In genomic region chr2:32439177-32439576, GRCm38 (mm10) we compare ENCODE assay signal across 14 mouse cellular contexts. TPM values are rescaled to one million over a fixed set of nuclear protein-coding genes. Genes with fewer than 3 reads are reported as not detected.
A peak's percentile ranks its signal among the peaks of the same experiment; 100 is the strongest.
DNase-seq lines count a peak whose midpoint lies in the region; ATAC-seq lines count a peak whose summit lies in the region.
"Had no signal": no experiment of that assay in that cellular context is flagged by ENCODE, and none has a peak within 500 bp of the region (broad histone marks: within the 10 kb centered on the region; RNA-seq: fewer than 3 reads in every experiment).

No protein-coding gene starts in this region.

- H3K36me3 ChIP-seq in forebrain, embryonic 10.5 days (replicated peaks) = peaks cover 9% of the 10 kb centered on the region; the same call in 1 of the 2 replicates
- H3K36me3 ChIP-seq in forebrain, embryonic 16.5 days (ENCODE audit: control insufficient read depth, insufficient read depth) = no peaks in the 10 kb centered on the region
- H3K36me3 ChIP-seq in kidney, embryonic 14.5 days (ENCODE audit: control insufficient read depth, insufficient read depth, low read length) = no peaks in the 10 kb centered on the region
- 0 out of 2 replicates have a peak, but pooled peaks cover 3% of the 10 kb centered on the region for H3K36me3 ChIP-seq in limb, embryonic 10.5 days
- H3K36me3 ChIP-seq in liver, embryonic 11.5 days (ENCODE audit: control insufficient read depth, insufficient read depth, low read length) = no peaks in the 10 kb centered on the region
- H3K36me3 ChIP-seq: neural tube, embryonic 12.5 days had no signal

- no peak overlapping the region for H3K9ac ChIP-seq in forebrain, embryonic 16.5 days (replicated peaks; ENCODE audit: low read depth, low read length)
- no peak overlapping the region for H3K9ac ChIP-seq in kidney, embryonic 14.5 days (ENCODE audit: low read depth, low read length)
- no peak overlapping the region for H3K9ac ChIP-seq in liver, embryonic 11.5 days (ENCODE audit: low read depth, low read length)
- H3K9ac ChIP-seq: liver, postnatal 0 days; neural tube, embryonic 12.5 days had no signal

- no peak for ATAC-seq in forebrain, embryonic 16.5 days
- ATAC-seq in kidney, embryonic 14.5 days (ENCODE audit: low FRiP score, low TSS enrichment) = no peak
- no peak for ATAC-seq in liver, embryonic 11.5 days (replicated peaks; ENCODE audit: low FRiP score)
- ATAC-seq: liver, postnatal 0 days had no signal

- no peak for DNase-seq in forebrain, embryonic 10.5 days (ENCODE audit: extremely low spot score, low spot score)
- no peak for DNase-seq in kidney, adult 11 months
- DNase-seq in A20 (ENCODE audit: low read depth, low spot score) = peak; percentile 77
- DNase-seq in limb, embryonic 10.5 days (ENCODE audit: low spot score) = no peak
- no peak for DNase-seq in urinary bladder, postnatal 36 days (ENCODE audit: low spot score in 2 of 2)
- no peak for DNase-seq in liver, embryonic 11.5 days (ENCODE audit: low spot score)
- DNase-seq: heart, adult 18-20 months; heart, postnatal 14 days; liver, postnatal 0 days had no signal

- H3K4me1 ChIP-seq in forebrain, embryonic 10.5 days = peaks cover 57% of the 10 kb centered on the region
- H3K4me1 ChIP-seq in forebrain, embryonic 16.5 days (replicated peaks; ENCODE audit: control insufficient read depth, insufficient read depth, low read length) = peaks cover 12% of the 10 kb centered on the region
- H3K4me1 ChIP-seq in kidney, embryonic 14.5 days (ENCODE audit: control insufficient read depth, insufficient read depth, low read length) = peaks cover 18% of the 10 kb centered on the region
- peaks cover 18% of the 10 kb centered on the region for H3K4me1 ChIP-seq in limb, embryonic 10.5 days
- peaks cover 30% of the 10 kb centered on the region for H3K4me1 ChIP-seq in liver, embryonic 11.5 days (replicated peaks; ENCODE audit: control insufficient read depth, insufficient read depth, low read length)

- peak overlapping the region; percentile 78 for H3K27ac ChIP-seq in forebrain, embryonic 10.5 days
- H3K27ac ChIP-seq in forebrain, embryonic 16.5 days (ENCODE audit: low read length) = no peak overlapping the region
- H3K27ac ChIP-seq in kidney, embryonic 14.5 days (ENCODE audit: low read depth, low read length) = peak overlapping the region; percentile 39; the same call in 1 of the 2 replicates
- 0 out of 2 replicates have a peak overlapping the region, but pooled peaks have one; percentile 10 for H3K27ac ChIP-seq in limb, embryonic 10.5 days
- H3K27ac ChIP-seq in liver, embryonic 11.5 days (ENCODE audit: low read depth, low read length) = no peak overlapping the region
- H3K27ac ChIP-seq: neural tube, embryonic 12.5 days had no signal

- no peaks in the 10 kb centered on the region for H3K9me3 ChIP-seq in forebrain, embryonic 10.5 days
- no peaks in the 10 kb centered on the region for H3K9me3 ChIP-seq in forebrain, embryonic 16.5 days (ENCODE audit: control insufficient read depth, low read length)
- H3K9me3 ChIP-seq in kidney, embryonic 14.5 days (ENCODE audit: control insufficient read depth, low read length) = no peaks in the 10 kb centered on the region
- H3K9me3 ChIP-seq in limb, embryonic 10.5 days (replicated peaks) = no peaks in the 10 kb centered on the region
- no peaks in the 10 kb centered on the region for H3K9me3 ChIP-seq in liver, embryonic 11.5 days (ENCODE audit: control insufficient read depth, low read length)
- H3K9me3 ChIP-seq: neural tube, embryonic 12.5 days had no signal

- 32% methylated on average over 6 of the region's 6 CpGs for WGBS in forebrain, embryonic 10.5 days
- 8% methylated on average over 6 of the region's 6 CpGs for WGBS in forebrain, embryonic 16.5 days
- WGBS in kidney, embryonic 14.5 days = 15% methylated on average over 6 of the region's 6 CpGs
- 55% methylated on average over 6 of the region's 6 CpGs for WGBS in limb, embryonic 10.5 days
- 77% methylated on average over 6 of the region's 6 CpGs for WGBS in liver, embryonic 11.5 days

- H3K4me3 ChIP-seq in forebrain, embryonic 10.5 days = 0 out of 2 replicates have a peak overlapping the region, but pooled peaks have one; percentile 2
- no peak overlapping the region for H3K4me3 ChIP-seq in forebrain, embryonic 16.5 days (replicated peaks; ENCODE audit: low read length)
- H3K4me3 ChIP-seq in kidney, embryonic 14.5 days (ENCODE audit: low read length) = no peak overlapping the region
- H3K4me3 ChIP-seq in limb, embryonic 10.5 days = no peak overlapping the region
- no peak overlapping the region for H3K4me3 ChIP-seq in liver, embryonic 11.5 days (ENCODE audit: low read depth, low read length)
- H3K4me3 ChIP-seq: neural tube, embryonic 12.5 days had no signal

- no peaks in the 10 kb centered on the region for H3K27me3 ChIP-seq in forebrain, embryonic 10.5 days (ENCODE audit: poor library complexity, severe bottlenecking)
- no peaks in the 10 kb centered on the region for H3K27me3 ChIP-seq in forebrain, embryonic 16.5 days (replicated peaks; ENCODE audit: control insufficient read depth, insufficient read depth, low read length)
- H3K27me3 ChIP-seq in kidney, embryonic 14.5 days (ENCODE audit: control insufficient read depth, insufficient read depth, low read length) = no peaks in the 10 kb centered on the region
- H3K27me3 ChIP-seq in limb, embryonic 10.5 days (ENCODE audit: low read depth, poor library complexity, severe bottlenecking) = no peaks in the 10 kb centered on the region
- no peaks in the 10 kb centered on the region for H3K27me3 ChIP-seq in liver, embryonic 11.5 days (replicated peaks; ENCODE audit: control insufficient read depth, insufficient read depth, low read length)
- H3K27me3 ChIP-seq: neural tube, embryonic 12.5 days had no signal

- H3K4me2 ChIP-seq in forebrain, embryonic 16.5 days (ENCODE audit: low read length) = no peak overlapping the region
- no peak overlapping the region for H3K4me2 ChIP-seq in kidney, embryonic 14.5 days (replicated peaks; ENCODE audit: low read depth, low read length)
- no peak overlapping the region for H3K4me2 ChIP-seq in liver, embryonic 11.5 days
- H3K4me2 ChIP-seq: neural tube, embryonic 12.5 days had no signal

RNA-seq across cellular contexts. Expression of gene Naif1, which starts 11.1 kb away (rescaled TPM):
- polyA plus RNA-seq in forebrain, embryonic 10.5 days (2016; fragmentation: Nextera tagmentation; extraction: Ambion mirVana) = 6.6 and 6.7 TPM in 2 replicates
- 7.0 and 7.5 TPM in 2 replicates for polyA plus RNA-seq in forebrain, embryonic 16.5 days (2015; fragmentation: Nextera tagmentation; extraction: Ambion mirVana)
- 6.4 and 6.8 TPM in 2 replicates for polyA plus RNA-seq in kidney, embryonic 14.5 days (2014; fragmentation: Nextera tagmentation; extraction: Ambion mirVana)
- polyA plus RNA-seq in limb, embryonic 10.5 days (2016; fragmentation: Nextera tagmentation; extraction: Ambion mirVana) = 5.9 and 7.3 TPM in 2 replicates
- 4.5 and 5.4 TPM in 2 replicates for polyA plus RNA-seq in liver, embryonic 11.5 days (2014; fragmentation: Nextera tagmentation; extraction: Ambion mirVana)

RNA-seq across cellular contexts. Expression of gene Slc25a25, which starts 12.1 kb away (rescaled TPM):
- 25.0 and 26.3 TPM in 2 replicates for polyA plus RNA-seq in forebrain, embryonic 10.5 days (2016; fragmentation: Nextera tagmentation; extraction: Ambion mirVana)
- polyA plus RNA-seq in forebrain, embryonic 16.5 days (2015; fragmentation: Nextera tagmentation; extraction: Ambion mirVana) = 46.9 and 47.7 TPM in 2 replicates
- polyA plus RNA-seq in kidney, embryonic 14.5 days (2014; fragmentation: Nextera tagmentation; extraction: Ambion mirVana) = 10.7 and 14.8 TPM in 2 replicates
- polyA plus RNA-seq in limb, embryonic 10.5 days (2016; fragmentation: Nextera tagmentation; extraction: Ambion mirVana) = 30.8 and 33.0 TPM in 2 replicates
- 10.4 and 12.7 TPM in 2 replicates for polyA plus RNA-seq in liver, embryonic 11.5 days (2014; fragmentation: Nextera tagmentation; extraction: Ambion mirVana)

RNA-seq across cellular contexts. Expression of gene Ptges2, which starts 43.5 kb away (rescaled TPM):
- 23.8 and 26.4 TPM in 2 replicates for polyA plus RNA-seq in forebrain, embryonic 10.5 days (2016; fragmentation: Nextera tagmentation; extraction: Ambion mirVana)
- 35.6 and 42.7 TPM in 2 replicates for polyA plus RNA-seq in forebrain, embryonic 16.5 days (2015; fragmentation: Nextera tagmentation; extraction: Ambion mirVana)
- 32.2 and 36.4 TPM in 2 replicates for polyA plus RNA-seq in kidney, embryonic 14.5 days (2014; fragmentation: Nextera tagmentation; extraction: Ambion mirVana)
- 32.7 and 37.0 TPM in 2 replicates for polyA plus RNA-seq in limb, embryonic 10.5 days (2016; fragmentation: Nextera tagmentation; extraction: Ambion mirVana)
- 23.0 and 23.6 TPM in 2 replicates for polyA plus RNA-seq in liver, embryonic 11.5 days (2014; fragmentation: Nextera tagmentation; extraction: Ambion mirVana)

RNA-seq across cellular contexts. Expression of gene Lcn2, which starts 51.1 kb away (rescaled TPM):
- not detected in 2 replicates for polyA plus RNA-seq in forebrain, embryonic 10.5 days (2016; fragmentation: Nextera tagmentation; extraction: Ambion mirVana)
- not detected in 2 replicates for polyA plus RNA-seq in forebrain, embryonic 16.5 days (2015; fragmentation: Nextera tagmentation; extraction: Ambion mirVana)
- 1.6 and 1.7 TPM in 2 replicates for polyA plus RNA-seq in kidney, embryonic 14.5 days (2014; fragmentation: Nextera tagmentation; extraction: Ambion mirVana)
- polyA plus RNA-seq in limb, embryonic 10.5 days (2016; fragmentation: Nextera tagmentation; extraction: Ambion mirVana) = not detected in 2 replicates
- 8.0 and 9.9 TPM in 2 replicates for polyA plus RNA-seq in liver, embryonic 11.5 days (2014; fragmentation: Nextera tagmentation; extraction: Ambion mirVana)
- polyA plus RNA-seq: C2C12; limb, embryonic 11.5 days had no signal

RNA-seq across cellular contexts. Expression of gene 1110008P14Rik, which starts 57.4 kb away (rescaled TPM):
- 36.3 and 37.5 TPM in 2 replicates for polyA plus RNA-seq in forebrain, embryonic 10.5 days (2016; fragmentation: Nextera tagmentation; extraction: Ambion mirVana)
- 67.8 and 77.7 TPM in 2 replicates for polyA plus RNA-seq in forebrain, embryonic 16.5 days (2015; fragmentation: Nextera tagmentation; extraction: Ambion mirVana)
- 50.1 and 52.0 TPM in 2 replicates for polyA plus RNA-seq in kidney, embryonic 14.5 days (2014; fragmentation: Nextera tagmentation; extraction: Ambion mirVana)
- polyA plus RNA-seq in limb, embryonic 10.5 days (2016; fragmentation: Nextera tagmentation; extraction: Ambion mirVana) = 36.3 and 37.0 TPM in 2 replicates
- 36.2 and 39.7 TPM in 2 replicates for polyA plus RNA-seq in liver, embryonic 11.5 days (2014; fragmentation: Nextera tagmentation; extraction: Ambion mirVana)

Comparison
In these comparisons a context has a peak if more than half of its experiments do, and no peak if none do; other contexts are left out.
1. H3K27ac ChIP-seq: peak in forebrain, embryonic 10.5 days (single experiment), kidney, embryonic 14.5 days (single experiment) and limb, embryonic 10.5 days (single experiment); none in forebrain, embryonic 16.5 days (single experiment) and liver, embryonic 11.5 days (single experiment).